Mouse (Mus musculus) embryo, embryonic 9.5 days (tissue): ENCODE data around the gene Jmjd6.

Source experiments
- DNase-seq: peaks from one replicate; pipeline ENCODE4 v3.0.0-alpha.2; 2017; ENCODE audit errors: extremely low spot score

Gene Jmjd6

GRCm38 (mm10) chr11:116843261-116844233, at the start of gene Jmjd6, which contains the start of gene Mettl23:
TSS of gene Jmjd6 (minus strand) at chr11:116843449.
TSS of gene Mettl23 (plus strand) at chr11:116843278.
- DNase-seq, result peak; percentile 96

- DNase-seq, result no peak
These were observed 43.9 kb upstream of the Jmjd6 start for GRCm38 (mm10) chr11:116887136-116887535.

GRCm38 (mm10) chr11:116885275-116886151, 42.3 kb upstream of the Jmjd6 start:
- peak; percentile 84 for DNase-seq

GRCm38 (mm10) chr11:116884061-116884460, 40.8 kb upstream of the Jmjd6 start:
- DNase-seq, result no peak

- DNase-seq, result no peak
These were observed 39.2 kb upstream of the Jmjd6 start for GRCm38 (mm10) chr11:116882446-116882845.

GRCm38 (mm10) chr11:116881440-116881839, 38.2 kb upstream of the Jmjd6 start:
- no peak for DNase-seq

GRCm38 (mm10) chr11:116880839-116881238, 37.6 kb upstream of the Jmjd6 start:
- DNase-seq, result no peak

- DNase-seq, result no peak
These were observed 35.2 kb upstream of the Jmjd6 start for GRCm38 (mm10) chr11:116878454-116878853.

GRCm38 (mm10) chr11:116873987-116874386, 30.7 kb upstream of the Jmjd6 start:
- DNase-seq, result no peak

GRCm38 (mm10) chr11:116871538-116871937, 28.3 kb upstream of the Jmjd6 start:
- DNase-seq, result no peak

- no peak for DNase-seq
These were observed 26.4 kb upstream of the Jmjd6 start for GRCm38 (mm10) chr11:116869641-116870040.

GRCm38 (mm10) chr11:116869223-116869622, 26.0 kb upstream of the Jmjd6 start:
- no peak for DNase-seq

GRCm38 (mm10) chr11:116868129-116868528, 24.9 kb upstream of the Jmjd6 start:
- no peak for DNase-seq

GRCm38 (mm10) chr11:116865945-116866585, 22.8 kb upstream of the Jmjd6 start:
- DNase-seq, result no peak

GRCm38 (mm10) chr11:116864444-116864843, 21.2 kb upstream of the Jmjd6 start:
- DNase-seq, result no peak

- DNase-seq, result no peak
These were observed 14.1 kb upstream of the Jmjd6 start for GRCm38 (mm10) chr11:116857183-116857850.

- DNase-seq, result no peak
These were observed 11.0 kb upstream of the Jmjd6 start for GRCm38 (mm10) chr11:116854279-116854678.

- DNase-seq, result peak; percentile 96
These were observed 10.3 kb upstream of the Jmjd6 start for GRCm38 (mm10) chr11:116853512-116853928.

- DNase-seq, result peak; percentile 97
These were observed 9.8 kb upstream of the Jmjd6 start, which contains the start of gene Srsf2 for GRCm38 (mm10) chr11:116852891-116853511. TSS of gene Srsf2 (minus strand) at chr11:116853094.

- peak; percentile 69 for DNase-seq
These were observed 9.1 kb upstream of the Jmjd6 start, which contains the start of gene Mfsd11 for GRCm38 (mm10) chr11:116852291-116852890. TSS of gene Mfsd11 (plus strand) at chr11:116852440.
